Mouse (Mus musculus) MEL (cell line): ENCODE results near the gene Agpat1.

ENCODE experiments used
- POLR2A ChIP-seq, 2 experiments: IDR thresholded peaks; 2 replicates each; pipeline ENCODE4 v1.6.1; 2011 to 2012; ENCODE audit warnings: low read length in 2 of 2, mild to moderate bottlenecking in 2 of 2, control low read depth in 1 of 2, improper control_type of control experiment in 1 of 2, low read depth in 1 of 2, moderate library complexity in 1 of 2; ENCODE audit not compliant: control insufficient read depth in 1 of 2, insufficient read depth in 1 of 2, poor library complexity in 1 of 2
- SMC3 ChIP-seq: IDR thresholded peaks from 2 replicates; pipeline ENCODE4 v1.6.1; 2011; ENCODE audit warnings: low read depth, low read length, improper control_type of control experiment
- TCF12 ChIP-seq: IDR thresholded peaks from 2 replicates; pipeline ENCODE4 v1.6.1; 2014; ENCODE audit warnings: low read depth, mild to moderate bottlenecking, inconsistent platforms, low read length, improper control_type of control experiment, moderate library complexity

GRCm38 (mm10) chr17:34564003-34564421 is 40.0 kb upstream of the Agpat1 start, which contains the start of gene Notch4:
- TF ChIP-seq SMC3: no peak
- TF ChIP-seq POLR2A (IDR thresholded peaks at IDR 0.05; ENCODE audit: control insufficient read depth in 1 of 2, insufficient read depth in 1 of 2, low read depth in 1 of 2, low read length in 2 of 2, poor library complexity in 1 of 2): no peak
- TF ChIP-seq TCF12: no peak
